Mouse (Mus musculus): Measurements from ENCODE around the gene Slc24a1. TPM values are rescaled to one million over a fixed set of nuclear protein-coding genes. Genes with fewer than 3 reads are reported as not detected.
"Not testable (repeated sequence)": the region's sequence is repeated elsewhere in the genome, so short reads cannot be mapped to it uniquely, and the experiment has no call there.

Gene Slc24a1
- total RNA-seq (2015) = not detected in 2 replicates
- not detected in 2 replicates for total RNA-seq (2017)

DNA sequence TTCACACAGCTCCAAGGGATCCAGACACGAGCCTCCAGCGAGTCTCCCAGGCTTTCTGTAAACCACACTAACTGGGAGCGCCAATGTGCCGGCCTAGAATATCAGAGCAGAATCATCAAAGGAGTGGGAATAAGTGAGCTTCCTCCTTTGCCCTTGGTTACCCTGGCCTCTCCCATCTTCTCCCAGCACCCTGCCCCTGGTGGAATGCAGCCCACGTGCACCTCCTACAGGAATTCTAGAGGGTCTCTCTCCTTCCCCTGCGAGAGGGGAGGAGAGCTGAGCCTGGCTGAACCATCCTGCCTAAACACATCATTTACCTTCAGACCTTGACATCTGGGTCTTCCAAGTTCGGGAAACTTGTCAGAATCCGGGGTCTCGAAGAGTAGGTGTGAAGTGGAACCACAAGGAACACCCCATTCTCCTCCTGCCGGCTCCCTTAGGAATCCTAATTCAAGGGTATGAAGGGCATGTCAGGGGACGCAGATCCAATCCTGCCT, at the start of gene Slc24a1:
Gene Slc24a1 (minus strand): TSS at position 447 of the 497 bp plus-strand sequence.
- no peak for ATAC-seq (ENCODE audit: poor library complexity, severe bottlenecking)

DNA sequence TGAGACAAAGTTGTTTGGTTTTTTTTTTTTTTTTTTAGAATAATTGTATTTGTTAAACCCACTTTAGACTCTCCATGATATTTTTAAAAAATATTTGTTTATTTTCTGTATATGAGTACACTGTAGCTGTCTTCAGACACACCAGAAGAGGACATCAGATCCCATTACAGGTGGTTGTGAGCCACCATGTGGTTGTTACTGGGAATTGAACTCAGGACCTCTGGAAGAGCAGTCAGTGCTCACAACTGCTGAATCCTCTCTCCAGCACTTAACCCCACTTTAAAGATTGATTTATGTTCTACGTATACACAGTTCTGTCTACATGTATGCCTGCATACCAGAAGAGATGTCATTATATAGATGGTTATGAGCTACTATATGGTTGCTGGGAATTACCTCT, 44.1 kb upstream of the Slc24a1 start:
- ATAC-seq (ENCODE audit: poor library complexity, severe bottlenecking) = not testable (repeated sequence)

DNA sequence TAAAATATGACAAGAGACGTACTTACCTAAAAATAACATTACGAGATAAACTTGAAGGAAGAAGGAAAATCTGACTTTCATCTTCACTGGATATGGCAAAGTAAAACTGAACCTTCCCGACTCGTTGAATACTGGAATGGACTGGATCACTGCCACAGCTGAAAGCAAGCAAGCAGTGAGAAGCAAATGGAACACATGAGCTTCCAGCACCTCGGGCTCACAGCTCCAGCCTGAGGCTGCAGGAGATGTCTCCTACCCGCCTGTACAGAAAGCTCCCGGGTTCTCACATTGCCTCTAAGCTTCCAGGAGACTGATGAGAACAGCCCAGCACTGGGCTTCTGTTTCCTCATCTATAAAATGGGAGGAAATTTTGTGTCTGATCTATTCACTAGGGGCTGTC, 38.9 kb upstream of the Slc24a1 start:
- ATAC-seq (ENCODE audit: poor library complexity, severe bottlenecking) = no peak

DNA sequence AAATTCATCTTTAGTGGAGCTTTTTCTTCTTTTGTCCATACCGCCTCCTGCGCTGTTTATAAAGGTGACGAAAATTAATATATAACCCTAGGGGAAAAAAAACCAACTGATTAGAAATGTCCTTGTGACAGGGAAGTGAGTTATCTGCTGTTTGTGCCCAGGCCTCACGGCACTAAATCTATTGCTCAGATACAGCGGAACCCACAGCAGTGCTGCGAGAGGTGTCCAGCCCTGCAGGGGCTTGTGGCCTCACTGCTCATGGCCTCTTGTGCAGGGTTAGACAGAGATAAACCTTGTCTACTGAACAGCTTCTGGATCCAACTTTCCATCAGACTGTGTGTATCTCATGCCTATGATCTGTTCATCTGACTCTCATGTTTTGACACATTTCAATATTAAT, 37.0 kb upstream of the Slc24a1 start:
- ATAC-seq (ENCODE audit: poor library complexity, severe bottlenecking) = no peak

GRCm38 (mm10) chr9:64987651-64988050, 36.2 kb upstream of the Slc24a1 start:
- no peak for ATAC-seq (ENCODE audit: poor library complexity, severe bottlenecking)

DNA sequence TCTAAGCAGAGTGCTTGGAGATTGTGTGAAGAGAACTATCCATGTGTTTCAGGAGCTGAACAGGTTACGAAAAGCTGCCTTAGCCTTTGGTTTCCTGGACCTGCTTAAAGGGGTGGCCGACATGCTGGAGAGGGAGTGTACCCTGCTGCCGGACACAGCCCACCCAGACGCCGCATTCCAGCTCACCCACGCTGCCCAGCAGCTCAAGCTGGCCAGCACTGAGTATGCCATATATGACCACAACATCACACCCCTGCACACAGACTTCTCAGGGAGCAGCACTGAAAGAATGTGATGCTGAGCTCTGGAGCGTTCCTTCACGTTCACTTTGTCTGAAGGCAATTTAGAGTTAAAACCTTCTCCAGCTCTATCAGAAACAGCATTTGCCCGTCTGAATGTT, 34.4 kb upstream of the Slc24a1 start:
- ATAC-seq (ENCODE audit: poor library complexity, severe bottlenecking) = no peak

- ATAC-seq (ENCODE audit: poor library complexity, severe bottlenecking) = no peak
Measured at GRCm38 (mm10) chr9:64985037-64985794, 33.8 kb upstream of the Slc24a1 start.

- no peak for ATAC-seq (ENCODE audit: poor library complexity, severe bottlenecking)
Measured at GRCm38 (mm10) chr9:64981904-64982303, 30.5 kb upstream of the Slc24a1 start.

DNA sequence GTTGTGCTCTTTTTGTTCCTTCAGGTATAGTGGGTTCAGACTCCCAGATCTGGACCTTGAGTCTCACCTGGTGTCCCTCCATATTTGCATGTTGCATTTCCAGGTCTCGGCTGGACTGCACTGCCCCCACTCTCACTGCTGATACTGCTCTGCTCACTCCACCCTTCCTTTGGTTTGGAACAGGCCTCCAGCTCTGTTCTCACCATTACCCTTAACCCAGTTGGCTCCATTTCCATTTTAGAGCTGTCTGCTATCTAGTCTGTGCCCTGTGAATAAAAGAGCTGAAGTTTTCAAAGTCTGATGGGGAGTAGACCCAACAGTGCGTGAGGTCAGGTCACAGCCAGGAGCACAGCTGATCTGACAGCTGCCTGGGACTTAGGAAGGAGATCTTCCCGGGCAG, 29.1 kb upstream of the Slc24a1 start:
- ATAC-seq (ENCODE audit: poor library complexity, severe bottlenecking) = no peak

GRCm38 (mm10) chr9:64960978-64961320, 9.5 kb upstream of the Slc24a1 start:
- ATAC-seq (ENCODE audit: poor library complexity, severe bottlenecking) = peak; percentile 65

DNA sequence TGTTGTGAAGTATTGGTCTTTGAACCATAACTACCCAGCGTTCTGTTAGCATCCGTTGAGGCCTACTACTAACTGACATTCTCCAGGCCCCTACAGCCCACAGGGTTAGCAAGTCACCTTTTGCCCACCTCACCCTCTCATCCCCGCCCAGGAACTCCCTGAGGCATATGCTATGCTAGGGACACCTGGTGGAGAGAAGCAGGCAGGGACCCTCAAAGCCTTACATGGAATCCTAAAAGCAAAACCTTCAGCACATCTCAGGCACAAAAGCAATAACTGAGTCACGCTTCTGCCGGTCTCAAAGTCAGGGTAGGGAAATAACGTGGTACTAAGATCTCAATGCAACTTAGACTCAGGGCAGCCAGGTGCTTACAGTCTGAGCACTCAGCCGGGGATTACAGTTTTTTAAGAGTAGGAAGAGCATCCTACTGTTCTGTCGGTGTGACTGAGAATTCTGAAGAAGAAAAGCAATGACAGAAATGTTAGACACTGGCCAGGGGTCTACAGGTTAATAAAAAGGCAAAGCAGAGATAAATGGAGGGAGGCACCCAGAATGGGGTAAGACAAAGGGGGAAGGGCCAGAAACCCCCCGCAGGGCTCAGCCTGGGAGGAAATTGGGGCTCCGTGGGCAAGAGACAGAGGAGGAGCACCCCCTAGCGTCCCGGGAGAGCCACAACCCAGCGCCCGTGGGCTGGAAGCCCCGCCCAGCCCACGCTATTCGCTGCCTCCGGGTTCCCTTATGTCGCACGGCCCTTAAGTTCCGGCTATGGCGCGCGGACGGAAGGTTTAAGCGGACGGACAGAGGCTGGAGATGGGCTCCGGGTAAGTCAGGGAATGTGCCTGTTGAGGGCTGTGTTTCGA, 8.9 kb upstream of the Slc24a1 start, which contains the start of gene Ints14:
Gene Ints14 (plus strand): TSS at position 789 of the 861 bp plus-strand sequence.
- ATAC-seq (ENCODE audit: poor library complexity, severe bottlenecking) = peak; percentile 99

GRCm38 (mm10) chr9:64957276-64957675, 5.9 kb upstream of the Slc24a1 start:
- ATAC-seq (ENCODE audit: poor library complexity, severe bottlenecking) = no peak

- ATAC-seq (ENCODE audit: poor library complexity, severe bottlenecking) = no peak
Measured at GRCm38 (mm10) chr9:64956337-64956736, 4.9 kb upstream of the Slc24a1 start.

- ATAC-seq (ENCODE audit: poor library complexity, severe bottlenecking) = no peak
Measured at GRCm38 (mm10) chr9:64953190-64953589, 1.8 kb upstream of the Slc24a1 start.

GRCm38 (mm10) chr9:64952055-64952454, 648 bp upstream of the Slc24a1 start:
- ATAC-seq (ENCODE audit: poor library complexity, severe bottlenecking) = no peak

- ATAC-seq (ENCODE audit: poor library complexity, severe bottlenecking) = no peak
Measured at GRCm38 (mm10) chr9:64947483-64948095, 3.8 kb downstream of the Slc24a1 start.

GRCm38 (mm10) chr9:64943997-64944396, 7.4 kb downstream of the Slc24a1 start:
- no peak for ATAC-seq (ENCODE audit: poor library complexity, severe bottlenecking)

- no peak for ATAC-seq (ENCODE audit: poor library complexity, severe bottlenecking)
Measured at GRCm38 (mm10) chr9:64941650-64942049, 9.8 kb downstream of the Slc24a1 start.

- 0 out of 2 replicates have a peak, but pooled peaks have one; percentile 19 for ATAC-seq (ENCODE audit: poor library complexity, severe bottlenecking)
Measured at GRCm38 (mm10) chr9:64940731-64941346, 10.6 kb downstream of the Slc24a1 start.

GRCm38 (mm10) chr9:64939790-64940189, 11.6 kb downstream of the Slc24a1 start:
- ATAC-seq (ENCODE audit: poor library complexity, severe bottlenecking) = no peak

GRCm38 (mm10) chr9:64939281-64939680, 12.1 kb downstream of the Slc24a1 start:
- no peak for ATAC-seq (ENCODE audit: poor library complexity, severe bottlenecking)
